Mouse (Mus musculus) spleen, adult 2 months (tissue): ENCODE results near the gene D030056L22Rik.

ENCODE experiments used
- CTCF ChIP-seq: fragments of 200-500 bp; IDR thresholded peaks from 2 replicates; pipeline ENCODE4 v1.5.1; 2011; ENCODE audit warnings: mild to moderate bottlenecking, inconsistent platforms; ENCODE audit not compliant: insufficient read depth, insufficient read length, insufficient replicate concordance; ENCODE audit errors: extremely low read depth
- POLR2A ChIP-seq: fragments of 200-500 bp; IDR thresholded peaks from 2 replicates; pipeline ENCODE4 v1.6.1; 2011; ENCODE audit warnings: low read depth, low read length, inconsistent platforms

- TF ChIP-seq CTCF (no peak), POLR2A (no peak)
These were observed 33.8 kb downstream of the D030056L22Rik start for GRCm38 (mm10) chr19:18746576-18747340.
